Mouse (Mus musculus): Measurements from ENCODE around the gene Mdp1.

Mdp1 gene

DNA sequence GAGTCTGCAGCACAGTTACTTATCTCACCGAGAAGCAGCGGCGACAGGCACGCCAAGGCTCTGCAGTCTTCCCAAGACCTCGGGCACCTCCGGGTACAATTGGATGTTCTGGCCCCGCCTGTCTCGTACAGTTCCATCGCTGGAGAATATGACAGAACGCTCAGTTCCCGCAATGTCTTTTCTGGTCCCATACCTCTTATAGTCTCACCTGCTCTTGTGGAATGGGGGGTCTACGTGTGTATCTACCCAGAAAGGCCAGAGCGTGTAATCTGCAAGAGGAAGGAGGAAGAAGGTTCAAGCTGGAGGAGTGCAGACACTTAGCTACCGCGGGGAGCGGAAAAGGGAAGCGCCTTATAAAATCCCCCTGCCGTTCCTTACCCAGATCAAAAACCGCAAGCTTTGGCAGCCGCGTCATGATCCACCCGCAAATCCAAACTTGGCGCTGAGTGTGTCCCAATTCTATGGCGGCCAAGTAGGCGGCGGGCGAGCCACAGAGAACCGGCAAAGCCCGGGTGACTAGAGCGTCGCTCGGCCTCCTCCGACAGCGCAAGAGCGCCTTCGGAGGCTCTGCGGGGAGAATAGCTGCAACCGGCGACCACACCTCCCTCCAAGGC, at the start of gene Mdp1:
Gene Mdp1, minus strand, starts transcription at position 549 of the 614 bp plus-strand sequence.
- DNase-seq (ENCODE audit: low read depth, low spot score) = peak; percentile 87

DNA sequence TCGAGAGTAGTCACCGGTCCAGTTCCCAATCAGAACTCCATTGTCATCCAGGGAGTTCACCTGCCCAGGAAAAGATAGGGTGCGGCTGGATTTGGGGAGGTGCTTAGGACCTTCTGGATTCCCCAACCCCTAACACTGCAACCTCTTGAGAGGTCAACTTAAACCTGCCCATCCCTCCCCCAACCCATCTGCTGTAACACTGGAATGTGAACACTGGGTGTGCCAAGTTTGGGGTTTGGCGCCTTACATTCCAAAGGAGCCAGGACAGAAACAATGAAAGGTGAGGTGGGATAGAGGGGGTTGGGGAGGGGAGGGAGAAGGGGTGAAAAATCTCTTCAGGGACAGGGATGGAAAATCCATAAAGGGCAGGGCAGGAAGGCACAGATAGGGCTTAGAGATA, 49.2 kb upstream of the Mdp1 start:
- DNase-seq (ENCODE audit: low read depth, low spot score) = no peak

DNA sequence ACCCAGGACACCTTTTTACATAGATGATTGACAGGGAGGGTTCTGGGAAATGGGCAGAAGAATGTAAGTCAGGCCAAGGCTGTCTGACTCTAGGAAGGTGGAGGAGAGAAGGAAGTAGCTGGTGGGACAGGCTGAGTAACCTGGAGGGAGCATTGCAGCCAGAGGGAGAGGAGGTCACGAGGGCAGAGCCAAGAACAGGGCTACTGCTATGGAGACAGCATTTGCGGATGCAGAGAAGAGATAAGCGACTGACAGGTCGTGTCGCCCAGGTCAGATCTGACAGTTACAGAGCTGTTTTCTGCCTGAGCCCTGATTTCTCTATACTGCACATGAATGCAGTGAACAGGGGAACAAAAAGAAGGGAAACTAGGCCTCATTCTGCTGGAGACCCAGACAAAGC, 47.1 kb upstream of the Mdp1 start:
- DNase-seq (ENCODE audit: low read depth, low spot score) = no peak

DNA sequence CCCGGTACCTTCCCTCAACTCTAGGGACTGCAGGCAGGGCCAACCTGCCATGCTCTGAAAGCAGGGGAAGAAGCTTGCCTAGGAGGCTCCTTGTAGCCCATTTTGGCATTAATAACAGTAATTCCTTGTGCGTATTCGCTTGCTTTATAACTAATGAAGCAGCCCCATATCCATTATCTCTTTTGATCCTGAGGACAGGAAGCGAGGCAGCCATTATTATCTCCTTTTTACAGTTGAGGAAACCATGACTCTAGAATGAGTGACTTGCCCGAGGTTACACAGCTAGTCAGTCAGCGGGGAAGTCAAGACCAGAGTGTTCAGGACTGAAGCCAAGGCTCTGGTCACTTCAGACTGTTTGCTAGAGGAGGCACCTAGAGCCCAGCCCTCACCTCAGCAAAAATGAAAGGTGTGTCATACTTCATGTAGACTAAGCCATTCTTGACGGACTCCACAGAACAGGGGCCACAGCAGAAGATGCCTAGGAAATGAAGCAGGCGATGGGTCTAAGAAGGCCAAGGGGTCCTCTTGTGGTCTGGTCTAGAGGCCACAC, 45.8 kb upstream of the Mdp1 start:
- no peak for DNase-seq (ENCODE audit: low read depth, low spot score)

DNA sequence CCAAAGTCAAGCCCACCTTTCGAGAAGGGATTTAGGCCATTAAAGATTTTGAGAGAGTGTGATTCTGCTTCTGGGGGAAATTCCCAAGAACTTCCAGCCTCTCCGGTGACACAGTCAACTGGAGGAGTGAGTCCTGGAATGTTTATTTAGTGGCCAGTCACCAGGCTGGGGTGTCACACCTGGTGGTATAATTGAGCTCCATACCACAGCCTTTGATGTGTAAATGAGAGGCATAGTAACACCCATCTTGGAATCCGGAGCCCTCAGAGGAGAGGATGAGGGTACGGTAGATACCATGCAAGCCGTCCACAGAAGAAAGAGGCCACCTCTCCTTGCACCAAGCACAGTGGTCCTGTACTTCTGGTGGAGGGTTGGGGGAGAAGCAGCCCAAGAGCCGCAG, 42.5 kb upstream of the Mdp1 start:
- DNase-seq (ENCODE audit: low read depth, low spot score) = no peak

GRCm38 (mm10) chr14:55701131-55701530, 40.8 kb upstream of the Mdp1 start:
- peak; percentile 32 for DNase-seq (ENCODE audit: low read depth, low spot score)

DNA sequence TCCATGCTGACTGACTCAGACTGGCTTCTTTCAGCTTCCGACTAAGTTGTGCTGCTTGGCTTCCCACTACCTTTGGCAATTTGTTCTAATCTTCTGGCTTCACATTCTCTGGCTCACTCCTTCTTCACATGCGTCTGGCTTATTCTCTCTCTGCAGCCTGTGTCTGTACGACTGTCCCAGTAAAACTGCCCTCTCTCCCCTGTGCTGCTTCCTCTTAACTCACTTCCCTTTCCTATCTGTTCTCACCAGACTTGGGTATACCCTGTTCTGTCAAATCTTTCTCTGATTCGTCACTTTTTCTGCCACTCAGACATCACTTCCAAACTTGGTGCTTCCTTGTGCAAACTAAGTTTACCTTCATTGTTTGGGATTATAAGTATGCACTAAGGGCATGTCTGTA, 36.9 kb upstream of the Mdp1 start:
- peak; percentile 71 for DNase-seq (ENCODE audit: low read depth, low spot score)

GRCm38 (mm10) chr14:55689433-55689832, 29.1 kb upstream of the Mdp1 start:
- DNase-seq (ENCODE audit: low read depth, low spot score) = no peak

- no peak for DNase-seq (ENCODE audit: low read depth, low spot score)
Measured at GRCm38 (mm10) chr14:55682118-55682493, 21.8 kb upstream of the Mdp1 start.

GRCm38 (mm10) chr14:55681160-55682117, 21.1 kb upstream of the Mdp1 start, which contains the start of gene Tinf2:
Tinf2 (minus strand) TSS chr14:55681820.
- peak; percentile 99 for DNase-seq (ENCODE audit: low read depth, low spot score)

DNA sequence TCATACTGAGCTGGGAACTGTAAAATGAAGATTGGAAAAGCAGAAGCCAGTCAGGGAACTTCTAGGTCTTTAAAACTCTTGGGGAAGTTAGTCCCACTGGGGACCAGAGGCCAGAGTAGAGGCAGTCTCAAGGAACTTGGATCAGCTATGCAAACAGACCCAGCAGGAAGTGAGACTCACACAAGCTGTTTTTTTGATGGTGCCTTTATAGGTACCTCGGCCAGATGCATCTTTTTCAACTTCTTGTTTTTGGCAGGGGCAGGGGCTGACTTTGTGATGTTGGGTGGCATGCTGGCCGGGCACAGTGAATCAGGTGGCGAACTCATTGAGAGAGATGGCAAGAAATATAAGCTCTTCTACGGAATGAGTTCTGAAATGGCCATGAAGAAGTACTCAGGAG, 17.3 kb upstream of the Mdp1 start:
- peak; percentile 74 for DNase-seq (ENCODE audit: low read depth, low spot score)

GRCm38 (mm10) chr14:55672741-55673060, 12.4 kb upstream of the Mdp1 start:
- DNase-seq (ENCODE audit: low read depth, low spot score) = peak; percentile 65

- DNase-seq (ENCODE audit: low read depth, low spot score) = peak; percentile 98
Measured at GRCm38 (mm10) chr14:55671833-55672740, 11.8 kb upstream of the Mdp1 start, which contains the start of the genes Gmpr2 and Nedd8. Gmpr2 (plus strand) TSS chr14:55671941. Nedd8 (minus strand) TSS chr14:55672124.

DNA sequence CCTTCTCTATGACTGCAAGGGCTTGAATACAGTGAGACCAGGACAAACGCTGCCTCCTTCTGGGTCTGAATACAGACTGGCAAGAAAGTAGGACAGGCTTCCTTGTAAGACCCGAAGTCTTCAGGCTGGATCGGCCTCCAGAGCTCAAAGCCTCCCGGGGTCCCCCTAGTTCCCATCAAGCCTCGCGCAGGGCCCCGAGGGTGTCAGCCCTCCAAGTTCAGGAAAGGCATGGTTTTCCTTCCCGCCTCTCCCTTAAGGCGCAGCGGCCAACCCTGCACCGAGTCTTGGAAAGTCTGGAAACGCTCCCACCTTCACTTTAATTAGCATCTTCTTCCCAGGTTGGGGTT, 11.2 kb upstream of the Mdp1 start:
- DNase-seq (ENCODE audit: low read depth, low spot score) = no peak

DNA sequence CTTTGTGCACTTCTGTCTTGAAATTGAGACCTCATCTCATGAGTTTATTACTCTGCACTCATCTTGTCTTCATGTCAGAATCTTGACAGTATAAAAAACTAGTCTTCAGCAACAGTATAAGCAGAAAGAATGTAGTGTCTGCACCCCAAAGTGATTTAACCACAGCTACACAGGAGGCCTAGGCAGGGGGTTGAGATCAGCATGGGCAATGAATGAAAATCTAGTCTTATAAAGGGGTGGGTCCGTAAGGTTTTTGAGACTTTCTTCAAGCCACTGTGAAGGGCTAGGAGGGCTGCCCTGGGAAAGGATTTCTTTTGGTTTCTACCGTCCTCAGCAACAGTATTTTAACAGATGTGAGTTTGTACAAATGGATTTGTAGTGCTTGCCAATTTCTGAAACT, 328 bp upstream of the Mdp1 start:
- DNase-seq (ENCODE audit: low read depth, low spot score) = no peak

DNA sequence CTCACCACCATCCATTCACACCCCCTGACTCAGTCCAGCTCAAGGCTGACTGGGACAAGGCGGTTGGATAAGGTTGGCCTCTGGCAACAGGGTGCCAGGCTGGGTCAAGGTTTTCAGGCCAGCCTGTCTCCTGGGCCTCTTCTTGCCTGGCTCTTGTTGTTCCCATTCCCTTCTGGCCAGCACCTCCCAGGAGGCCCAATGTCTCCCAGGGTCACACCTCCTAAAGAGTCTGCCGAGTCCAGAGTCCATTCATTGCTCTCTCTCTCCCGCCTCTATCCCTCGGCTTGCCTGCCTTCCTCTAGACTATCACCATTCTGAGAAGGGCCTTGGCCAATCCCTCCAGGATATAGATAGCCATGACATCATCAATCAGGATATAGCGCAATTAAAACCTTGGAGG, 2.3 kb downstream of the Mdp1 start:
- DNase-seq (ENCODE audit: low read depth, low spot score) = no peak

DNA sequence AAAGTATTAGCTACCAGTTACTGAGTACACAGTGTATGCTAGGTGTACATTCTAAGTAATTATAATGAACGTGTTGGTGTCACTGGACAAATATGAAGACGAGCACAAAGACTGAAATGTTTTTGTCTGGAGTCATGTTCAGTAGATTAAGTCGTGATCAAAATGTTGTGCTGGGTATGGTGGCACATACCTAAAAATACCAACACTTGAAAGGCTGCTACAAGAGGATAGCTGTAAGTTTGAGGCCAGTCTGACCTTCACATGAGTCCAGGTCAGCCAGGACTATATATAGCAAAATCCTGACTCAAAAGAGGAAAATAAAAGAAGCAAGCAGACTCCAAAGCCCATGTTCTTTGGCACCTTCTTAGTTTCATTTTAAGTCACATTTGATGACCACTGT, 3.4 kb downstream of the Mdp1 start:
- no peak for DNase-seq (ENCODE audit: low read depth, low spot score)

- DNase-seq (ENCODE audit: low read depth, low spot score) = no peak
Measured at GRCm38 (mm10) chr14:55651528-55651927, 8.8 kb downstream of the Mdp1 start.

DNA sequence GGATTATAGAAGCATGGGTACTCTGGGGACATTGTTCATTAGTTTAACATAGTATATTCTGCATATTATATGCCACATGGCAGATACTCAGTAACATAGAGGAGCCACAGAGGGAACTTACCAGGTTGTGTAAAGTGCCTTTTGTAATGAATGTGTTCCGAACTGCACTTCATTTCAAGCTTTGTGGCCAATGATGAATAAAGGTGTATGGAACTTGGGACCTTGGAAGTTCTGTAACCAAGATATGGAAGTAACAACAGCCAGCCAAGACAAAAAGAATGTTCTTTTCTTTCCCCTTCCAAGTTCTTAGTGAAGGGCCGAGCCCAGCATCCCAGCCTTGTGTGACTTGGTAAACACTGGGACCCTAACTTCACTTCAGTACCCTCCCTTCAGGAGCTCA, 10.4 kb downstream of the Mdp1 start, which contains the start of gene Tssk4:
Gene Tssk4, plus strand, starts transcription at position 301 of the 400 bp plus-strand sequence.
- no peak for DNase-seq (ENCODE audit: low read depth, low spot score)

- DNase-seq (ENCODE audit: low read depth, low spot score) = peak; percentile 67
Measured at GRCm38 (mm10) chr14:55644261-55644888, 15.9 kb downstream of the Mdp1 start.

All from A20 (cell line).